Mouse (Mus musculus): Measurements from ENCODE around the gene Ankrd34a.
A peak's percentile ranks its signal among the peaks of the same experiment; 100 is the strongest.
"Not testable (repeated sequence)": the region's sequence is repeated elsewhere in the genome, so short reads cannot be mapped to it uniquely, and the experiment has no call there.

Gene Ankrd34a

GRCm38 (mm10) chr3:96602704-96603084, 6.3 kb downstream of the Ankrd34a start:
- no peak for DNase-seq (ENCODE audit: low read depth, low spot score)

GRCm38 (mm10) chr3:96603311-96603710, 6.9 kb downstream of the Ankrd34a start:
- DNase-seq (ENCODE audit: low read depth, low spot score): no peak

GRCm38 (mm10) chr3:96606007-96606406, 9.6 kb downstream of the Ankrd34a start:
- DNase-seq (ENCODE audit: low read depth, low spot score): not testable (repeated sequence)

GRCm38 (mm10) chr3:96606618-96607017, 10.2 kb downstream of the Ankrd34a start:
- no peak for DNase-seq (ENCODE audit: low read depth, low spot score)

- no peak for DNase-seq (ENCODE audit: low read depth, low spot score)
Measured at GRCm38 (mm10) chr3:96617941-96618340, 21.5 kb downstream of the Ankrd34a start.

GRCm38 (mm10) chr3:96623201-96623600, 26.8 kb downstream of the Ankrd34a start:
- no peak for DNase-seq (ENCODE audit: low read depth, low spot score)

- DNase-seq (ENCODE audit: low read depth, low spot score): peak; percentile 97
Measured at GRCm38 (mm10) chr3:96629729-96630600, 33.5 kb downstream of the Ankrd34a start, which contains the start of gene Rbm8a. TSS of gene Rbm8a (plus strand) at chr3:96629933.

GRCm38 (mm10) chr3:96632058-96632457, 35.6 kb downstream of the Ankrd34a start:
- DNase-seq (ENCODE audit: low read depth, low spot score): no peak

- DNase-seq (ENCODE audit: low read depth, low spot score): no peak
Measured at GRCm38 (mm10) chr3:96634015-96634414, 37.6 kb downstream of the Ankrd34a start.

GRCm38 (mm10) chr3:96634928-96635879, 38.8 kb downstream of the Ankrd34a start, which contains the start of the genes Pex11b and Gm42957:
TSS of gene Pex11b (plus strand) at chr3:96635376.
TSS of gene Gm42957 (plus strand) at chr3:96635474.
- DNase-seq (ENCODE audit: low read depth, low spot score): peak; percentile 88

- DNase-seq (ENCODE audit: low read depth, low spot score): no peak
Measured at GRCm38 (mm10) chr3:96635906-96636305, 39.5 kb downstream of the Ankrd34a start.

- no peak for DNase-seq (ENCODE audit: low read depth, low spot score)
Measured at GRCm38 (mm10) chr3:96636448-96636847, 40.0 kb downstream of the Ankrd34a start.

GRCm38 (mm10) chr3:96639219-96639618, 42.8 kb downstream of the Ankrd34a start:
- peak; percentile 84 for DNase-seq (ENCODE audit: low read depth, low spot score)

- DNase-seq (ENCODE audit: low read depth, low spot score): peak; percentile 51
Measured at GRCm38 (mm10) chr3:96645018-96645649, 48.7 kb downstream of the Ankrd34a start, which contains the start of gene Itga10. TSS of gene Itga10 (plus strand) at chr3:96645584.

- no peak for DNase-seq (ENCODE audit: low read depth, low spot score)
Measured at GRCm38 (mm10) chr3:96647365-96647764, 50.9 kb downstream of the Ankrd34a start.

Measured in CD4-positive, CD25-positive, alpha-beta regulatory T cell, adult 2 months (primary cell).